Mouse (Mus musculus): ENCODE results near the gene Lurap1l.

The Lurap1l gene

GRCm38 (mm10) chr4:80910481-80910870 lies at the start of gene Lurap1l:
Gene Lurap1l (plus strand): TSS chr4:80910646.
- peak; percentile 11 to 29 for DNase-seq (ENCODE audit: low spot score in 2 of 2)

- DNase-seq (ENCODE audit: low spot score in 2 of 2): no peak
Observed at GRCm38 (mm10) chr4:80862962-80863361, 47.5 kb upstream of the Lurap1l start.

- no peak for DNase-seq (ENCODE audit: low spot score in 2 of 2)
Observed at GRCm38 (mm10) chr4:80863906-80864305, 46.5 kb upstream of the Lurap1l start.

- DNase-seq (ENCODE audit: low spot score in 2 of 2): peak; percentile 39 to 42
Observed at GRCm38 (mm10) chr4:80864511-80864922, 45.9 kb upstream of the Lurap1l start.

GRCm38 (mm10) chr4:80866065-80866464 lies 44.4 kb upstream of the Lurap1l start:
- no peak for DNase-seq (ENCODE audit: low spot score in 2 of 2)

- no peak for DNase-seq (ENCODE audit: low spot score in 2 of 2)
Observed at GRCm38 (mm10) chr4:80869598-80869997, 40.8 kb upstream of the Lurap1l start.

- DNase-seq (ENCODE audit: low spot score in 2 of 2): no peak
Observed at GRCm38 (mm10) chr4:80872847-80873644, 37.4 kb upstream of the Lurap1l start.

- no peak for DNase-seq (ENCODE audit: low spot score in 2 of 2)
Observed at GRCm38 (mm10) chr4:80874121-80874859, 36.2 kb upstream of the Lurap1l start.

GRCm38 (mm10) chr4:80875055-80875454 lies 35.4 kb upstream of the Lurap1l start:
- no peak for DNase-seq (ENCODE audit: low spot score in 2 of 2)

- no peak for DNase-seq (ENCODE audit: low spot score in 2 of 2)
Observed at GRCm38 (mm10) chr4:80881996-80882599, 28.3 kb upstream of the Lurap1l start.

- no peak for DNase-seq (ENCODE audit: low spot score in 2 of 2)
Observed at GRCm38 (mm10) chr4:80886631-80887030, 23.8 kb upstream of the Lurap1l start.

- no peak for DNase-seq (ENCODE audit: low spot score in 2 of 2)
Observed at GRCm38 (mm10) chr4:80891004-80891403, 19.4 kb upstream of the Lurap1l start.

GRCm38 (mm10) chr4:80895278-80895894 lies 15.1 kb upstream of the Lurap1l start:
- DNase-seq (ENCODE audit: low spot score in 2 of 2): no peak

- DNase-seq (ENCODE audit: low spot score in 2 of 2): no peak
Observed at GRCm38 (mm10) chr4:80906726-80907125, 3.7 kb upstream of the Lurap1l start.

GRCm38 (mm10) chr4:80907973-80908372 lies 2.5 kb upstream of the Lurap1l start:
- DNase-seq (ENCODE audit: low spot score in 2 of 2): no peak

GRCm38 (mm10) chr4:80908902-80909301 lies 1.5 kb upstream of the Lurap1l start:
- no peak for DNase-seq (ENCODE audit: low spot score in 2 of 2)

GRCm38 (mm10) chr4:80910871-80911701 lies 640 bp downstream of the Lurap1l start:
- peak; percentile 39 to 43 for DNase-seq (ENCODE audit: low spot score in 2 of 2)

- DNase-seq (ENCODE audit: low spot score in 2 of 2): peak; percentile 67 to 70
Observed at GRCm38 (mm10) chr4:80911706-80912540, 1.5 kb downstream of the Lurap1l start.

- no peak for DNase-seq (ENCODE audit: low spot score in 2 of 2)
Observed at GRCm38 (mm10) chr4:80915211-80915610, 4.8 kb downstream of the Lurap1l start.

GRCm38 (mm10) chr4:80916695-80917094 lies 6.2 kb downstream of the Lurap1l start:
- DNase-seq (ENCODE audit: low spot score in 2 of 2): no peak

All from frontal cortex, postnatal 25 days (tissue).